Mouse (Mus musculus): ENCODE measurements around the gene Dscaml1. TPM values are rescaled to one million over a fixed set of nuclear protein-coding genes. Genes with fewer than 3 reads are reported as not detected.

The Dscaml1 gene
- polyA plus RNA-seq, 1 experiment from 2014 or later: 0.54 TPM

DNA sequence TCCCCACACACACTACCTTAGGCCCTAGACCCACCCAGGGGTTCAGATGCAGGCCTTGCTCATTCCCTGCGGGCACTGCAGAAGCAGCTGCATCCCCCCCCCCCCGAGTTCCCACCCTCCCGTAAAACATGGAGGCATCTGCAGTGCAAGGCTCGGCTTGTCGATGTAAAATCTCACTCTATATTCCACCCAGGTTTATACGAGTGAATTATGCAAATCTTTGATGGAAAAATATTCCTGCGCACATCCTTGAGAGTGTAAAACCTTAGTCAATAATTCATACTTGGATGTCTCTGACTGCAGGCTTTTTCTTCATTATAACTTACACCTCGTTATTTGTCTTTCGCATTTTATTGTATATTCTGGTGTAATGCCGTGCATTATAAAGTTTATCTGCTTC, 272.7 kb downstream of the Dscaml1 start:
- H3K27me3 ChIP-seq (ENCODE audit: control insufficient read depth, insufficient read depth, low read length): peaks cover 1% of the 10 kb centered on the region; the same call in 1 of the 2 replicates
- no peak for ATAC-seq (replicated peaks; ENCODE audit: extremely low read depth, insufficient read depth, low FRiP score)
- H3K27ac ChIP-seq (ENCODE audit: low read length): no peak overlapping the region
- no peaks in the 10 kb centered on the region for H3K36me3 ChIP-seq (ENCODE audit: control insufficient read depth, insufficient read depth)
- no peak overlapping the region for H3K4me3 ChIP-seq (ENCODE audit: low read length)
- H3K9me3 ChIP-seq (replicated peaks; ENCODE audit: control insufficient read depth, low read length): no peaks in the 10 kb centered on the region
- 82% methylated on average over 10 of the region's 10 CpGs for WGBS
- H3K9ac ChIP-seq (ENCODE audit: low read length): no peak overlapping the region
- H3K4me1 ChIP-seq (ENCODE audit: control insufficient read depth, insufficient read depth, low read length): no peaks in the 10 kb centered on the region
- no peak overlapping the region for H3K4me2 ChIP-seq (ENCODE audit: low read depth, low read length)

GRCm38 (mm10) chr9:45703236-45703635, 276.8 kb downstream of the Dscaml1 start:
- WGBS: 83% methylated on average over 3 of the region's 3 CpGs

DNA sequence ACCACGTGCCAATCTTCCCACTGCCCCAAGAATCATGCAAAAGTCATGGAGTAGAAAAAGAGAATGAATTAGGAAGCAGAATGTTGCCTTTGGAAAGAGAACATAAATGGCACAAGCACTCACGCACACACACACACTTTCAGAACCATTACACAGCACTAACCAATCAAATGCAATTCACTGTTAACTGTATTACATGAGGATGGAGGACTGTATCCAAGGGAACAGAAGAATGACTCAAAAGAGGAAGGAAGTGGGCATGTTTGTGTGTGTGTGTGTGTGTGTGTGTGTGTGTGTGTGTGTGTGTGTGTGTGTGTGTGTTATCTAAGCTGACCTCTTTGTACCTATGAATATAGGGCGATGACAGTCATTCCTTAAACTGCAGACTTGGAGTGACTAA, 278.0 kb downstream of the Dscaml1 start:
- H3K27me3 ChIP-seq (ENCODE audit: control insufficient read depth, insufficient read depth, low read length): peaks cover 2% of the 10 kb centered on the region
- ATAC-seq (replicated peaks; ENCODE audit: extremely low read depth, insufficient read depth, low FRiP score): no peak
- H3K4me2 ChIP-seq (ENCODE audit: low read depth, low read length): no peak overlapping the region
- 77% methylated on average over 3 of the region's 3 CpGs for whole genome bisulfite sequencing
- H3K36me3 ChIP-seq (ENCODE audit: control insufficient read depth, insufficient read depth): no peaks in the 10 kb centered on the region
- no peak overlapping the region for H3K9ac ChIP-seq (ENCODE audit: low read length)
- no peak overlapping the region for H3K4me3 ChIP-seq (ENCODE audit: low read length)
- no peak overlapping the region for H3K27ac ChIP-seq (ENCODE audit: low read length)
- H3K9me3 ChIP-seq (replicated peaks; ENCODE audit: control insufficient read depth, low read length): no peaks in the 10 kb centered on the region
- no peaks in the 10 kb centered on the region for H3K4me1 ChIP-seq (ENCODE audit: control insufficient read depth, insufficient read depth, low read length)

More at GRCm38 (mm10) chr9:45703236-45703635, 276.8 kb downstream of the Dscaml1 start:
- Histone ChIP-seq H3K36me3 (ENCODE audit: control insufficient read depth, insufficient read depth) (no peaks in the 10 kb centered on the region), H3K9me3 (replicated peaks; ENCODE audit: control insufficient read depth, low read length) (no peaks in the 10 kb centered on the region), H3K4me2 (ENCODE audit: low read depth, low read length) (no peak overlapping the region), H3K27ac (ENCODE audit: low read length) (no peak overlapping the region), H3K4me1 (ENCODE audit: control insufficient read depth, insufficient read depth, low read length) (no peaks in the 10 kb centered on the region), H3K27me3 (ENCODE audit: control insufficient read depth, insufficient read depth, low read length) (peaks cover 2% of the 10 kb centered on the region), H3K9ac (ENCODE audit: low read length) (no peak overlapping the region), H3K4me3 (ENCODE audit: low read length) (no peak overlapping the region)
- no peak for ATAC-seq (replicated peaks; ENCODE audit: extremely low read depth, insufficient read depth, low FRiP score)

DNA sequence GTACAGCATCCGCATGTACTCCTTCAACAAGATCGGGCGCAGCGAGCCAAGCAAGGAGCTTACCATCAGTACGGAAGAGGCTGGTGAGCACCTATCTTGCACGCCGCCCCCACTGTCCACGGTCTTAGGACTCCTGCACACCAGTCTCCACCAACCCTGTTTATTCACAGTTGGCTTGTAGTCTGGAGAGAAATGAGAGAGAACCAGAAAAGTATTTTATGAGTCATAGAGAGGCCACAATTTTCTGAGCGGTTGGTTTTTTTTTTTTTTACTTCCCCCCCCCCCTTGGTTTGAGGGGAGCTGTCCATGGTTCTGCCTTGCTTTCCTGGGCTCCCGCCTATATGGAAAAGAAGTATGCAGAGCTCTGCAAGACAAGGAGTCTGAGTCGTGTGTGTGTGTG, 283.9 kb downstream of the Dscaml1 start:
- no peak overlapping the region for H3K4me3 ChIP-seq (ENCODE audit: low read length)
- ATAC-seq (replicated peaks; ENCODE audit: extremely low read depth, insufficient read depth, low FRiP score): no peak
- H3K36me3 ChIP-seq (ENCODE audit: control insufficient read depth, insufficient read depth): no peaks in the 10 kb centered on the region
- H3K27me3 ChIP-seq (ENCODE audit: control insufficient read depth, insufficient read depth, low read length): no peaks in the 10 kb centered on the region; the same call in none of the 2 replicates
- no peak overlapping the region for H3K4me2 ChIP-seq (ENCODE audit: low read depth, low read length)
- 66% methylated on average over 11 of the region's 11 CpGs for WGBS
- H3K9ac ChIP-seq (ENCODE audit: low read length): no peak overlapping the region
- H3K27ac ChIP-seq (ENCODE audit: low read length): no peak overlapping the region
- no peaks in the 10 kb centered on the region for H3K9me3 ChIP-seq (replicated peaks; ENCODE audit: control insufficient read depth, low read length)
- H3K4me1 ChIP-seq (ENCODE audit: control insufficient read depth, insufficient read depth, low read length): no peaks in the 10 kb centered on the region

- H3K4me2 ChIP-seq (ENCODE audit: low read depth, low read length): no peak overlapping the region
- WGBS: 45% methylated on average over 3 of the region's 3 CpGs
- H3K27ac ChIP-seq (ENCODE audit: low read length): no peak overlapping the region
- no peaks in the 10 kb centered on the region for H3K36me3 ChIP-seq (ENCODE audit: control insufficient read depth, insufficient read depth)
- H3K4me3 ChIP-seq (ENCODE audit: low read length): no peak overlapping the region
- no peaks in the 10 kb centered on the region for H3K4me1 ChIP-seq (ENCODE audit: control insufficient read depth, insufficient read depth, low read length)
- no peak for ATAC-seq (replicated peaks; ENCODE audit: extremely low read depth, insufficient read depth, low FRiP score)
- H3K9ac ChIP-seq (ENCODE audit: low read length): no peak overlapping the region
- no peaks in the 10 kb centered on the region for H3K9me3 ChIP-seq (replicated peaks; ENCODE audit: control insufficient read depth, low read length)
- H3K27me3 ChIP-seq (ENCODE audit: control insufficient read depth, insufficient read depth, low read length): no peaks in the 10 kb centered on the region; the same call in 1 of the 2 replicates
Observed at GRCm38 (mm10) chr9:45715387-45715786, 289.0 kb downstream of the Dscaml1 start.

- no peak for ATAC-seq (replicated peaks; ENCODE audit: extremely low read depth, insufficient read depth, low FRiP score)
- no peaks in the 10 kb centered on the region for H3K36me3 ChIP-seq (ENCODE audit: control insufficient read depth, insufficient read depth)
- H3K4me3 ChIP-seq (ENCODE audit: low read length): no peak overlapping the region
- no peaks in the 10 kb centered on the region for H3K4me1 ChIP-seq (ENCODE audit: control insufficient read depth, insufficient read depth, low read length)
- WGBS: 65% methylated on average over 7 of the region's 7 CpGs
- no peak overlapping the region for H3K9ac ChIP-seq (ENCODE audit: low read length)
- H3K27me3 ChIP-seq (ENCODE audit: control insufficient read depth, insufficient read depth, low read length): no peaks in the 10 kb centered on the region
- no peaks in the 10 kb centered on the region for H3K9me3 ChIP-seq (replicated peaks; ENCODE audit: control insufficient read depth, low read length)
- H3K4me2 ChIP-seq (ENCODE audit: low read depth, low read length): no peak overlapping the region
- H3K27ac ChIP-seq (ENCODE audit: low read length): no peak overlapping the region
Observed at GRCm38 (mm10) chr9:45719997-45720396, 293.6 kb downstream of the Dscaml1 start.

GRCm38 (mm10) chr9:45731851-45732250, 305.4 kb downstream of the Dscaml1 start:
- WGBS: 76% methylated on average over 5 of the region's 5 CpGs
- no peak for ATAC-seq (replicated peaks; ENCODE audit: extremely low read depth, insufficient read depth, low FRiP score)
- Histone ChIP-seq H3K27me3 (ENCODE audit: control insufficient read depth, insufficient read depth, low read length) (no peaks in the 10 kb centered on the region), H3K4me3 (ENCODE audit: low read length) (no peak overlapping the region), H3K4me1 (ENCODE audit: control insufficient read depth, insufficient read depth, low read length) (no peaks in the 10 kb centered on the region), H3K27ac (ENCODE audit: low read length) (no peak overlapping the region), H3K9me3 (replicated peaks; ENCODE audit: control insufficient read depth, low read length) (no peaks in the 10 kb centered on the region), H3K36me3 (ENCODE audit: control insufficient read depth, insufficient read depth) (no peaks in the 10 kb centered on the region), H3K4me2 (ENCODE audit: low read depth, low read length) (no peak overlapping the region), H3K9ac (ENCODE audit: low read length) (no peak overlapping the region)

DNA sequence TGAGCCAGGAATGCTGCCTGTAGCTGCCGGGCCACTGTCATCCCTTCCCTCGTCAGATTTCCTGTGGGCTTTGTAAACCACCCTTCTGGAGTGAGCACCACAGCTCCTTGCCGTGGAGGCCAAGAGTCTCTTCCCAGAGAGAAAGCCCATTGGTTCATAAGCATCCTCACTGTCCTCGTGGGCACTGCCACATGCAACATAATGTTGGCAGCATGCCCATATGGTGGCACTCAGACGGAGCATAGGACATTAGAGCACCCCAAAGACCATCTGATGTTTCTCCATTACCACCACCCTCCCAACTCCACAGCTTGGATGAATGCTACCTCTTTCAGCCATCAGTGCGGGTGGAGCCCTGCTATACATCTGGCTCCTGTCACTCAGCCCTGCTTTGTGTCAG, 306.8 kb downstream of the Dscaml1 start:
- 42% methylated on average over 6 of the region's 6 CpGs for WGBS
- no peak overlapping the region for H3K27ac ChIP-seq (ENCODE audit: low read length)
- H3K36me3 ChIP-seq (ENCODE audit: control insufficient read depth, insufficient read depth): no peaks in the 10 kb centered on the region
- H3K4me2 ChIP-seq (ENCODE audit: low read depth, low read length): no peak overlapping the region
- no peaks in the 10 kb centered on the region for H3K9me3 ChIP-seq (replicated peaks; ENCODE audit: control insufficient read depth, low read length)
- no peak overlapping the region for H3K4me3 ChIP-seq (ENCODE audit: low read length)
- no peak for ATAC-seq (replicated peaks; ENCODE audit: extremely low read depth, insufficient read depth, low FRiP score)
- H3K9ac ChIP-seq (ENCODE audit: low read length): no peak overlapping the region
- H3K27me3 ChIP-seq (ENCODE audit: control insufficient read depth, insufficient read depth, low read length): no peaks in the 10 kb centered on the region
- H3K4me1 ChIP-seq (ENCODE audit: control insufficient read depth, insufficient read depth, low read length): no peaks in the 10 kb centered on the region

- no peak overlapping the region for H3K9ac ChIP-seq (ENCODE audit: low read length)
- H3K27ac ChIP-seq (ENCODE audit: low read length): no peak overlapping the region
- no peaks in the 10 kb centered on the region for H3K4me1 ChIP-seq (ENCODE audit: control insufficient read depth, insufficient read depth, low read length)
- no peak overlapping the region for H3K4me3 ChIP-seq (ENCODE audit: low read length)
- WGBS: 61% methylated on average over 12 of the region's 12 CpGs
- no peaks in the 10 kb centered on the region for H3K36me3 ChIP-seq (ENCODE audit: control insufficient read depth, insufficient read depth)
- no peak for ATAC-seq (replicated peaks; ENCODE audit: extremely low read depth, insufficient read depth, low FRiP score)
- H3K9me3 ChIP-seq (replicated peaks; ENCODE audit: control insufficient read depth, low read length): no peaks in the 10 kb centered on the region
- no peak overlapping the region for H3K4me2 ChIP-seq (ENCODE audit: low read depth, low read length)
- peaks cover 7% of the 10 kb centered on the region for H3K27me3 ChIP-seq (ENCODE audit: control insufficient read depth, insufficient read depth, low read length)
Observed at GRCm38 (mm10) chr9:45739001-45739701, 312.7 kb downstream of the Dscaml1 start.

Data from heart, embryonic 16.5 days (tissue).